Mouse (Mus musculus) megakaryocyte, embryonic 14.5 days (primary cell): ENCODE results near the gene Abcb9.

Source experiments
- FLI1 ChIP-seq: IDR thresholded peaks from 2 replicates; pipeline ENCODE4 v1.6.1; 2012; ENCODE audit warnings: low read length, inconsistent platforms, mixed read lengths
- GATA1 ChIP-seq: IDR thresholded peaks from 3 replicates; pipeline ENCODE4 v1.6.1; 2012; ENCODE audit warnings: mixed read lengths, low read length, inconsistent platforms, borderline replicate concordance

- TF ChIP-seq GATA1 (no peak), FLI1 (no peak)
These were observed 12.5 kb downstream of the Abcb9 start for GRCm38 (mm10) chr5:124082941-124083688.
